Mouse (Mus musculus) CH12.LX (cell line): ENCODE data around the gene Tcf7l1. TPM values are rescaled to one million over a fixed set of nuclear protein-coding genes. Genes with fewer than 3 reads are reported as not detected.

Experiments used
- DNase-seq: peaks from one replicate; pipeline ENCODE4 v3.0.0-alpha.2; 2013; ENCODE audit errors: extremely low read depth
- H3K27ac ChIP-seq: 2 replicates; pipeline ENCODE4 v1.5.1; 2012; ENCODE audit warnings: low read depth, mild to moderate bottlenecking, control low read depth, moderate library complexity; ENCODE audit not compliant: insufficient read depth
- H3K27me3 ChIP-seq: replicated peaks from 2 replicates; pipeline ENCODE3; 2012; ENCODE audit warnings: inconsistent platforms
- H3K36me3 ChIP-seq, 2 experiments: replicated peaks in 1 of 2; 2 replicates each; pipeline versions ENCODE3 to v1.6.1; 2012; ENCODE audit warnings: inconsistent platforms in 1 of 2, low read length in 1 of 2, mild to moderate bottlenecking in 1 of 2, mixed read lengths in 1 of 2, moderate library complexity in 1 of 2; ENCODE audit not compliant: control insufficient read depth in 1 of 2, insufficient read depth in 1 of 2
- H3K4me1 ChIP-seq, 2 experiments: 2 replicates each; pipeline ENCODE4 v1.6.1; 2012; ENCODE audit warnings: inconsistent platforms in 1 of 2, moderate library complexity in 1 of 2; ENCODE audit not compliant: insufficient read depth in 2 of 2, control insufficient read depth in 1 of 2
- H3K4me2 ChIP-seq: 2 replicates; pipeline ENCODE4 v1.6.1; 2012; ENCODE audit warnings: low read depth, mild to moderate bottlenecking, control low read depth; ENCODE audit not compliant: poor library complexity, insufficient read depth, severe bottlenecking
- H3K4me3 ChIP-seq, 3 experiments: fragments of 150-350 bp in 1 of 3; sonication (generic) in 1 of 3; replicated peaks in 1 of 3; 2 replicates each; pipeline versions ENCODE3 to v1.5.1; 2011 to 2012; ENCODE audit warnings: low read depth in 2 of 3, low read length in 2 of 3, mild to moderate bottlenecking in 2 of 3, moderate library complexity in 2 of 3, control low read depth in 1 of 3, improper control_type of control experiment in 1 of 3, inconsistent platforms in 1 of 3, mixed read lengths in 1 of 3; ENCODE audit not compliant: poor library complexity in 1 of 3
- H3K79me2 ChIP-seq: replicated peaks from 2 replicates; pipeline ENCODE4 v1.6.1; 2012; ENCODE audit warnings: mild to moderate bottlenecking, moderate library complexity; ENCODE audit not compliant: control insufficient read depth, poor library complexity, insufficient read depth, severe bottlenecking; ENCODE audit errors: extremely low read depth
- H3K9ac ChIP-seq: 2 replicates; pipeline ENCODE4 v1.6.1; 2012; ENCODE audit warnings: low read depth, mild to moderate bottlenecking, control low read depth, moderate library complexity; ENCODE audit not compliant: insufficient read depth
- H3K9me3 ChIP-seq: replicated peaks from 2 replicates; pipeline ENCODE3; 2012; ENCODE audit warnings: low read length, inconsistent platforms, mixed read lengths
- BHLHE40 ChIP-seq: IDR thresholded peaks from 2 replicates; pipeline ENCODE4 v1.6.1; 2011; ENCODE audit warnings: mild to moderate bottlenecking, low read depth, low read length, improper control_type of control experiment
- CHD1 ChIP-seq: IDR thresholded peaks from 2 replicates; pipeline ENCODE4 v1.6.1; 2012; ENCODE audit warnings: low read depth, low read length, improper control_type of control experiment, inconsistent platforms
- E2F4 ChIP-seq: IDR thresholded peaks from 2 replicates; pipeline ENCODE4 v1.6.1; 2011; ENCODE audit warnings: low read depth, low read length, improper control_type of control experiment; ENCODE audit not compliant: insufficient replicate concordance
- ELF1 ChIP-seq: IDR thresholded peaks from 2 replicates; pipeline ENCODE4 v1.6.1; 2014; ENCODE audit warnings: low read depth, mild to moderate bottlenecking, inconsistent platforms, low read length, improper control_type of control experiment
- EP300 ChIP-seq: IDR thresholded peaks from 2 replicates; pipeline ENCODE4 v1.6.1; 2011; ENCODE audit warnings: low read length, improper control_type of control experiment
- ETS1 ChIP-seq: conservative IDR thresholded peaks from 2 replicates; pipeline ENCODE4 v1.6.1; 2012; ENCODE audit warnings: low read depth, mild to moderate bottlenecking, inconsistent platforms, low read length, improper control_type of control experiment, moderate library complexity
- GABPA ChIP-seq: IDR thresholded peaks from 2 replicates; pipeline ENCODE4 v1.6.1; 2012; ENCODE audit warnings: low read depth, low read length, improper control_type of control experiment, inconsistent platforms; ENCODE audit not compliant: insufficient replicate concordance
- IRF4 ChIP-seq: IDR thresholded peaks from 2 replicates; pipeline ENCODE4 v1.6.1; 2014; ENCODE audit warnings: low read depth, mild to moderate bottlenecking, inconsistent platforms, low read length, improper control_type of control experiment
- MAFK ChIP-seq: IDR thresholded peaks from 2 replicates; pipeline ENCODE4 v1.6.1; 2011; ENCODE audit warnings: low read length, improper control_type of control experiment; ENCODE audit not compliant: insufficient replicate concordance
- MAX ChIP-seq: IDR thresholded peaks from 2 replicates; pipeline ENCODE4 v1.6.1; 2011; ENCODE audit warnings: low read length, improper control_type of control experiment
- MAZ ChIP-seq: IDR thresholded peaks from 2 replicates; pipeline ENCODE4 v1.6.1; 2012; ENCODE audit warnings: low read depth, mild to moderate bottlenecking, inconsistent platforms, low read length, improper control_type of control experiment, moderate library complexity
- MEF2A ChIP-seq: IDR thresholded peaks from 2 replicates; pipeline ENCODE4 v1.6.1; 2014; ENCODE audit warnings: low read depth, mild to moderate bottlenecking, inconsistent platforms, low read length, improper control_type of control experiment, borderline replicate concordance
- MYC ChIP-seq: IDR thresholded peaks from 2 replicates; pipeline ENCODE4 v1.6.1; 2011; ENCODE audit warnings: low read depth, mild to moderate bottlenecking, improper control_type of control experiment, low read length
- NELFE ChIP-seq: IDR thresholded peaks from 2 replicates; pipeline ENCODE4 v1.6.1; 2011; ENCODE audit warnings: low read depth, low read length, improper control_type of control experiment
- NRF1 ChIP-seq: IDR thresholded peaks from 2 replicates; pipeline ENCODE4 v1.6.1; 2014; ENCODE audit warnings: low read depth, mild to moderate bottlenecking, inconsistent platforms, low read length, improper control_type of control experiment, moderate library complexity
- POLR2A ChIP-seq: IDR thresholded peaks from 2 replicates; pipeline ENCODE4 v1.6.1; 2011; ENCODE audit warnings: low read depth, mild to moderate bottlenecking, improper control_type of control experiment, low read length
- POLR2AphosphoS2 ChIP-seq: IDR thresholded peaks from 2 replicates; pipeline ENCODE4 v1.6.1; 2011; ENCODE audit warnings: low read depth, low read length, improper control_type of control experiment
- RCOR1 ChIP-seq: conservative IDR thresholded peaks from 2 replicates; pipeline ENCODE4 v1.6.1; 2012; ENCODE audit warnings: low read depth, mild to moderate bottlenecking, inconsistent platforms, low read length, improper control_type of control experiment
- SIN3A ChIP-seq: IDR thresholded peaks from 2 replicates; pipeline ENCODE4 v1.6.1; 2012; ENCODE audit warnings: low read length, improper control_type of control experiment, inconsistent platforms
- SMC3 ChIP-seq: IDR thresholded peaks from 2 replicates; pipeline ENCODE4 v1.6.1; 2011; ENCODE audit warnings: low read depth, low read length, improper control_type of control experiment
- TBP ChIP-seq: conservative IDR thresholded peaks from 2 replicates; pipeline ENCODE4 v1.6.1; 2011; ENCODE audit warnings: low read depth, low read length, improper control_type of control experiment
- UBTF ChIP-seq: IDR thresholded peaks from 2 replicates; pipeline ENCODE4 v1.6.1; 2012; ENCODE audit warnings: low read depth, mild to moderate bottlenecking, inconsistent platforms, low read length, improper control_type of control experiment, moderate library complexity
- USF1 ChIP-seq: IDR thresholded peaks from 2 replicates; pipeline ENCODE4 v1.6.1; 2014; ENCODE audit warnings: low read depth, mild to moderate bottlenecking, inconsistent platforms, low read length, improper control_type of control experiment
- USF2 ChIP-seq: conservative IDR thresholded peaks from 2 replicates; pipeline ENCODE4 v1.6.1; 2011; ENCODE audit warnings: low read depth, low read length, improper control_type of control experiment
- ZC3H11A ChIP-seq: IDR thresholded peaks from 2 replicates; pipeline ENCODE4 v1.6.1; 2012; ENCODE audit warnings: low read depth, mild to moderate bottlenecking, inconsistent platforms, low read length, improper control_type of control experiment
- ZKSCAN1 ChIP-seq: IDR thresholded peaks from 2 replicates; pipeline ENCODE4 v1.6.1; 2012; ENCODE audit warnings: low read depth, inconsistent platforms, low read length, improper control_type of control experiment, borderline replicate concordance
- ZMIZ1 ChIP-seq: IDR thresholded peaks from 2 replicates; pipeline ENCODE4 v1.6.1; 2012; ENCODE audit warnings: low read depth, mild to moderate bottlenecking, inconsistent platforms, low read length, improper control_type of control experiment
- ZNF384 ChIP-seq: IDR thresholded peaks from 2 replicates; pipeline ENCODE4 v1.6.1; 2012; ENCODE audit warnings: low read depth, low read length, improper control_type of control experiment, inconsistent platforms
- dilution Hi-C: fragments of 300-500 bp; cut with MboI; formaldehyde crosslinking; loops from 2 replicates; pipeline ENCODE4 v1.14.3; 2020; ENCODE audit warnings: low sequenced_read_pairs; ENCODE audit not compliant: extremely low pct_unique_long_range_greater_than_20kb, extremely low pct_ligation_motif_present
- in situ Hi-C: fragments of 300-500 bp; cut with MboI; formaldehyde crosslinking; loops from 3 replicates; pipeline ENCODE4 v1.14.3; 2019; ENCODE audit warnings: low sequenced_read_pairs, low pct_ligation_motif_present, low pct_unique_long_range_greater_than_20kb, mixed read lengths
- polyA plus RNA-seq: library from polyadenylated mRNA; unstranded; fragments of >175 nt; gene quantifications from 2 replicates; pipeline ENCODE4 v1.2.1, GENCODE M21; 2012; ENCODE audit warnings: low read depth; ENCODE audit not compliant: insufficient read length
- total RNA-seq, 2 experiments: library from RNA; depleted of rRNA; stranded (reverse); fragments of 300-350 nt in 1 of 2; fragments of >200 nt in 1 of 2; gene quantifications; 2 replicates each; pipeline ENCODE4 v1.2.3; 2012 to 2014

The Tcf7l1 gene
- total and polyA plus RNA-seq, 3 experiments, result 0.13 to 9.9 (median 0.47) TPM

DNA sequence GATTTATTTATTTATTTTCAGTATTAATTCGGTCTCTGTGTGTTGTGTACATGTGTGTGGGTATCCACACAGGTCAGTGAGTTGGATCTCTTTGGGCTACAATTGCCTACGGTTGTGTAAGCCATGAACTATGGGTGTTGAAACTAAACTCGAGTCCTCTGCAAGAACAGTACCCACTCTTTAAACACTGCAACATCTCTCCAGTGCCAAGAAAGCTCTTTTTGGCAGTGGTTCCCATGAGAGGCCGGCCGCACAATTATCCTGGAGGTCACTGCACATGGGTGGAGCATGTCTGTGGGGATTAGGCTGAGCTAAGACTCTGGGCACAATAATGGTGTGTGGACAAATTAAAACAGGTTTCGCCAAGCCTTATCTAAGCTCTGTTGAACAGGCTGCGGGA, 135.6 kb downstream of the Tcf7l1 start:
- Histone ChIP-seq H3K79me2 (no peaks in the 10 kb centered on the region), H3K27me3 (no peaks in the 10 kb centered on the region), H3K9ac (no peak overlapping the region), H3K36me3 (peaks cover 0 to 5% of the 10 kb centered on the region in 2 experiments), H3K4me3 (no peak overlapping the region), H3K4me1 (peaks cover 0 to 36% of the 10 kb centered on the region in 2 experiments; a peak in 2 of 4 replicates), H3K27ac (no peak overlapping the region), H3K4me2 (no peak overlapping the region), H3K9me3 (no peaks in the 10 kb centered on the region)
- no peak for DNase-seq
- in situ Hi-C loops, result no loop called here
- dilution Hi-C loops, result no loop called here
- TF ChIP-seq MEF2A, result no peak
- no peak for TF ChIP-seq ZC3H11A
- TF ChIP-seq NRF1, result no peak
- no peak for TF ChIP-seq MAFK
- no peak for TF ChIP-seq ETS1
- TF ChIP-seq USF2, result no peak
- TF ChIP-seq TBP, result no peak
- TF ChIP-seq MYC, result no peak
- TF ChIP-seq SIN3A, result no peak
- no peak for TF ChIP-seq ZKSCAN1
- TF ChIP-seq POLR2A, result no peak
- TF ChIP-seq CHD1, result no peak
- no peak for TF ChIP-seq POLR2AphosphoS2
- no peak for TF ChIP-seq USF1
- TF ChIP-seq NELFE, result no peak
- no peak for TF ChIP-seq MAZ
- no peak for TF ChIP-seq GABPA
- TF ChIP-seq IRF4, result no peak

GRCm38 (mm10) chr6:72650338-72650851, 138.7 kb downstream of the Tcf7l1 start:
- Histone ChIP-seq H3K4me3 (no peak overlapping the region), H3K36me3 (peaks cover 0 to 13% of the 10 kb centered on the region in 2 experiments)
- TF ChIP-seq BHLHE40 (no peak), E2F4 (no peak), UBTF (no peak), RCOR1 (no peak), ZNF384 (no peak), MAX (no peak), POLR2AphosphoS2 (no peak), MEF2A (no peak), USF2 (no peak), SMC3 (no peak), ZMIZ1 (no peak), USF1 (no peak), ELF1 (no peak), MYC (no peak), EP300 (no peak)
- TF ChIP-seq, all 38 proteins: peak for 0
- H3K9ac ChIP-seq, result no peak overlapping the region
- peaks cover 0 to 17% of the 10 kb centered on the region in 2 experiments; a peak in 2 of 4 replicates for H3K4me1 ChIP-seq
- H3K79me2 ChIP-seq, result no peaks in the 10 kb centered on the region
- dilution Hi-C loops (no loop called here), in situ Hi-C loops (no loop called here)
- no peaks in the 10 kb centered on the region for H3K9me3 ChIP-seq
- no peaks in the 10 kb centered on the region for H3K27me3 ChIP-seq
- H3K4me2 ChIP-seq, result no peak overlapping the region
- H3K27ac ChIP-seq, result no peak overlapping the region
- no peak for DNase-seq
